In genomic region chr12:51690893-51691844, GRCm38 (mm10) we compare ENCODE assay signal across 8 mouse cellular contexts. TPM values are rescaled to one million over a fixed set of nuclear protein-coding genes. Genes with fewer than 3 reads are reported as not detected.
DNase-seq lines count a peak whose midpoint lies in the region; ATAC-seq and TF ChIP-seq lines count a peak whose summit lies in the region.

TSS of gene Ap4s1 (plus strand) at chr12:51691033.

- no peak for TF ChIP-seq POLR2A in bone marrow macrophage, adult 2 months (IDR thresholded peaks at IDR 0.05; ENCODE audit: borderline replicate concordance, low read depth, low read length)
- peak; percentile 42 for TF ChIP-seq POLR2A in embryonic fibroblast, embryonic 13.5 days (IDR thresholded peaks at IDR 0.05; ENCODE audit: low read depth, low read length)
- TF ChIP-seq POLR2A in myocyte (IDR thresholded peaks at IDR 0.05; ENCODE audit: insufficient read length, low read depth): peak; percentile 65

- no peaks in the 10 kb centered on the region for H3K27me3 ChIP-seq in heart, embryonic 10.5 days (ENCODE audit: insufficient read depth, poor library complexity, severe bottlenecking)
- no peaks in the 10 kb centered on the region for H3K27me3 ChIP-seq in kidney, embryonic 15.5 days
- H3K27me3 ChIP-seq in liver, embryonic 11.5 days (replicated peaks; ENCODE audit: control insufficient read depth, insufficient read depth, low read length): no peaks in the 10 kb centered on the region
- no peaks in the 10 kb centered on the region for H3K27me3 ChIP-seq in myocyte (ENCODE audit: control insufficient read depth, insufficient read depth, insufficient read length)

- peak within 1 kb of the TSS; percentile 99 for H3K9ac ChIP-seq in kidney, embryonic 15.5 days
- H3K9ac ChIP-seq in liver, embryonic 11.5 days (ENCODE audit: low read depth, low read length): peak within 1 kb of the TSS; percentile 99

- peak within 1 kb of the TSS; percentile 57 for H3K4me2 ChIP-seq in kidney, embryonic 15.5 days
- peak within 1 kb of the TSS; percentile 69 for H3K4me2 ChIP-seq in liver, embryonic 11.5 days
- peak within 1 kb of the TSS; percentile 78 for H3K4me2 ChIP-seq in myocyte (ENCODE audit: low read depth)

- peak within 1 kb of the TSS; percentile 96 for H3ac ChIP-seq in myocyte (ENCODE audit: control insufficient read depth, insufficient read length)

- peak; percentile 88 for DNase-seq in A20 (ENCODE audit: low read depth, low spot score)
- DNase-seq in heart, embryonic 10.5 days (ENCODE audit: low spot score): peak; percentile 91
- DNase-seq in liver, embryonic 11.5 days (ENCODE audit: low spot score): peak; percentile 84
- DNase-seq in spleen, postnatal 4 days (ENCODE audit: low spot score in 2 of 2): peak; percentile 67 to 86

- H3K4me3 ChIP-seq in bone marrow macrophage, adult 2 months (ENCODE audit: insufficient read depth, low read length): peak within 1 kb of the TSS; percentile 99
- H3K4me3 ChIP-seq in embryonic fibroblast, embryonic 13.5 days (ENCODE audit: insufficient read depth, low read length): peak within 1 kb of the TSS; percentile 96
- peak within 1 kb of the TSS; percentile 95 for H3K4me3 ChIP-seq in heart, embryonic 10.5 days
- peak within 1 kb of the TSS; percentile 97 for H3K4me3 ChIP-seq in kidney, embryonic 15.5 days (replicated peaks)
- H3K4me3 ChIP-seq in liver, embryonic 11.5 days (ENCODE audit: low read depth, low read length): peak within 1 kb of the TSS; percentile 98
- peak within 1 kb of the TSS; percentile 52 for H3K4me3 ChIP-seq in myocyte

- peaks cover 27% of the 10 kb centered on the region for H3K4me1 ChIP-seq in bone marrow macrophage, adult 2 months (ENCODE audit: control insufficient read depth, insufficient read depth, low read length)
- H3K4me1 ChIP-seq in embryonic fibroblast, embryonic 13.5 days (ENCODE audit: control insufficient read depth, insufficient read depth, low read length): peaks cover 7% of the 10 kb centered on the region; the same call in 1 of the 2 replicates
- peaks cover 31% of the 10 kb centered on the region for H3K4me1 ChIP-seq in heart, embryonic 10.5 days
- H3K4me1 ChIP-seq in kidney, embryonic 15.5 days: peaks cover 15% of the 10 kb centered on the region
- H3K4me1 ChIP-seq in liver, embryonic 11.5 days (replicated peaks; ENCODE audit: control insufficient read depth, insufficient read depth, low read length): peaks cover 22% of the 10 kb centered on the region

- H3K9me3 ChIP-seq in heart, embryonic 10.5 days: no peaks in the 10 kb centered on the region
- H3K9me3 ChIP-seq in kidney, embryonic 15.5 days (replicated peaks): no peaks in the 10 kb centered on the region
- no peaks in the 10 kb centered on the region for H3K9me3 ChIP-seq in liver, embryonic 11.5 days (ENCODE audit: control insufficient read depth, low read length)

- H3K79me2 ChIP-seq in myocyte (ENCODE audit: control insufficient read depth, insufficient read depth): peaks cover 58% of the 10 kb centered on the region

- peak within 1 kb of the TSS; percentile 93 for H3K27ac ChIP-seq in bone marrow macrophage, adult 2 months (ENCODE audit: insufficient read depth, low read depth, low read length)
- peak within 1 kb of the TSS; percentile 97 for H3K27ac ChIP-seq in embryonic fibroblast, embryonic 13.5 days (ENCODE audit: insufficient read depth, low read length)
- peak within 1 kb of the TSS; percentile 100 for H3K27ac ChIP-seq in heart, embryonic 10.5 days
- peak within 1 kb of the TSS; percentile 100 for H3K27ac ChIP-seq in kidney, embryonic 15.5 days
- peak within 1 kb of the TSS; percentile 99 for H3K27ac ChIP-seq in liver, embryonic 11.5 days (ENCODE audit: low read depth, low read length)

- no peak for TF ChIP-seq CTCF in bone marrow macrophage, adult 2 months (IDR thresholded peaks at IDR 0.05; ENCODE audit: low read depth, low read length)
- TF ChIP-seq CTCF in embryonic fibroblast, embryonic 13.5 days (IDR thresholded peaks at IDR 0.05; ENCODE audit: borderline replicate concordance, insufficient read depth, low read length): no peak

- ATAC-seq in kidney, embryonic 15.5 days (replicated peaks; ENCODE audit: low FRiP score): peak; percentile 78
- ATAC-seq in liver, embryonic 11.5 days (replicated peaks; ENCODE audit: low FRiP score): peak; percentile 68

- WGBS in heart, embryonic 10.5 days: under 1% methylated on average over 107 of the region's 108 CpGs
- under 1% methylated on average over 107 of the region's 108 CpGs for WGBS in kidney, embryonic 15.5 days
- under 1% methylated on average over 108 of the region's 108 CpGs for WGBS in liver, embryonic 11.5 days

- H3K36me3 ChIP-seq in heart, embryonic 10.5 days: no peaks in the 10 kb centered on the region
- H3K36me3 ChIP-seq in kidney, embryonic 15.5 days: no peaks in the 10 kb centered on the region
- no peaks in the 10 kb centered on the region for H3K36me3 ChIP-seq in liver, embryonic 11.5 days (ENCODE audit: control insufficient read depth, insufficient read depth, low read length)
- H3K36me3 ChIP-seq in myocyte (ENCODE audit: control insufficient read depth, insufficient read depth): no peaks in the 10 kb centered on the region

TF ChIP-seq in myocyte, 11 proteins besides CTCF, POLR2A, EP300 and RAD21:
- TF ChIP-seq SRF (IDR thresholded peaks at IDR 0.05; ENCODE audit: control insufficient read depth, insufficient read length, low read depth): no peak
- no peak for TF ChIP-seq REST (IDR thresholded peaks at IDR 0.05; ENCODE audit: insufficient read depth, insufficient read length)
- TF ChIP-seq TCF3 (IDR thresholded peaks at IDR 0.05; ENCODE audit: insufficient read length, low read depth): peak; percentile 24
- peak in 2 of 3 experiments; percentile 47 to 82 for TF ChIP-seq MYOG (IDR thresholded peaks at IDR 0.05; ENCODE audit: control insufficient read depth in 1 of 3, insufficient read depth in 1 of 3, insufficient read length in 2 of 3, low read depth in 2 of 3)
- peak in 1 of 3 experiments; percentile 59 for TF ChIP-seq MYOD1 (IDR thresholded peaks at IDR 0.05; ENCODE audit: control insufficient read depth in 1 of 3, insufficient read length in 2 of 3, low read depth in 2 of 3)
- peak; percentile 68 for TF ChIP-seq POLR2AphosphoS2 (IDR thresholded peaks at IDR 0.05; ENCODE audit: insufficient read length, low read depth)
TF ChIP-seq in myocyte: peak in this region for 4.

RNA-seq across cellular contexts. Expression of gene Ap4s1, which starts in this region (rescaled TPM):
- 24.9 and 27.6 TPM in 2 replicates for polyA plus RNA-seq in bone marrow macrophage, adult 2 months (2012; ENCODE audit: insufficient read depth, insufficient read length, missing spikeins)
- 11.5 and 16.5 TPM in 2 replicates for polyA plus RNA-seq in embryonic fibroblast, embryonic 13.5 days (2011; ENCODE audit: insufficient read length, low read depth, missing spikeins)
- 34.9 and 36.2 TPM in 2 replicates for polyA plus RNA-seq in heart, embryonic 10.5 days (2016; fragmentation: Nextera tagmentation; extraction: Ambion mirVana)
- 31.7 and 32.2 TPM in 2 replicates for polyA plus RNA-seq in kidney, embryonic 15.5 days (2015; fragmentation: Nextera tagmentation; extraction: Ambion mirVana)
- polyA plus RNA-seq in liver, embryonic 11.5 days (2014; fragmentation: Nextera tagmentation; extraction: Ambion mirVana): 23.2 and 26.5 TPM in 2 replicates
- 12.4 TPM for polyA plus RNA-seq in myocyte (2012; fragmentation: generic; extraction: Trizol)

Comparison
In these comparisons a context has a peak if more than half of its experiments do, and no peak if none do; other contexts are left out.
1. Peak in every context shown above with its lines: DNase-seq, ATAC-seq, H3K4me3 ChIP-seq and H3K27ac ChIP-seq.